Mouse (Mus musculus) heart, adult 2 months (tissue): ENCODE results near the gene Ror1.

Source experiments
- CTCF ChIP-seq: fragments of 200-600 bp; IDR thresholded peaks from 2 replicates; pipeline ENCODE4 v1.8.1; 2022; ENCODE audit warnings: antibody characterized with exemption, mild to moderate bottlenecking, moderate library complexity
- EP300 ChIP-seq: fragments of 200-500 bp; IDR thresholded peaks from 2 replicates; pipeline ENCODE4 v1.6.1; 2011; ENCODE audit warnings: low read depth, low read length, control low read depth; ENCODE audit not compliant: insufficient read depth
- POLR2A ChIP-seq: fragments of 200-500 bp; IDR thresholded peaks from 2 replicates; pipeline ENCODE4 v1.6.1; 2011; ENCODE audit warnings: mild to moderate bottlenecking, low read depth, low read length, control low read depth; ENCODE audit not compliant: insufficient read depth

- TF ChIP-seq POLR2A: no peak
- TF ChIP-seq CTCF: no peak
- TF ChIP-seq EP300: no peak
Measured at GRCm38 (mm10) chr4:100377996-100378395, 282.4 kb downstream of the Ror1 start.
